ENCODE assay signal across 8 mouse cellular contexts in genomic region chr3:122418564-122419274, GRCm38 (mm10).
DNase-seq lines count a peak whose midpoint lies in the region; ATAC-seq lines count a peak whose summit lies in the region.

No protein-coding gene starts in this region.

- peaks cover 26% of the 10 kb centered on the region for H3K27me3 ChIP-seq in heart, embryonic 10.5 days (ENCODE audit: insufficient read depth, poor library complexity, severe bottlenecking)
- H3K27me3 ChIP-seq in heart, embryonic 12.5 days (replicated peaks) = peaks cover 20% of the 10 kb centered on the region
- 0 out of 2 replicates have a peak, but pooled peaks cover 20% of the 10 kb centered on the region for H3K27me3 ChIP-seq in hindbrain, embryonic 15.5 days
- H3K27me3 ChIP-seq in midbrain, embryonic 12.5 days = peaks cover 21% of the 10 kb centered on the region

- no peak overlapping the region for H3K27ac ChIP-seq in heart, embryonic 10.5 days
- no peak overlapping the region for H3K27ac ChIP-seq in heart, embryonic 12.5 days (ENCODE audit: poor library complexity, severe bottlenecking)
- H3K27ac ChIP-seq in hindbrain, embryonic 15.5 days (replicated peaks) = no peak overlapping the region
- H3K27ac ChIP-seq in midbrain, embryonic 12.5 days (replicated peaks) = no peak overlapping the region

- WGBS in heart, embryonic 10.5 days = 33% methylated on average over 16 of the region's 16 CpGs
- WGBS in heart, embryonic 12.5 days = 40% methylated on average over 16 of the region's 16 CpGs
- WGBS in hindbrain, embryonic 15.5 days = 34% methylated on average over 16 of the region's 16 CpGs
- 34% methylated on average over 16 of the region's 16 CpGs for WGBS in midbrain, embryonic 12.5 days

- H3K4me2 ChIP-seq in heart, embryonic 12.5 days = no peak overlapping the region
- peak overlapping the region; percentile 95 for H3K4me2 ChIP-seq in hindbrain, embryonic 15.5 days
- H3K4me2 ChIP-seq in midbrain, embryonic 12.5 days (replicated peaks) = peak overlapping the region; percentile 82

- H3K4me1 ChIP-seq in heart, embryonic 10.5 days = peaks cover 40% of the 10 kb centered on the region
- peaks cover 28% of the 10 kb centered on the region for H3K4me1 ChIP-seq in heart, embryonic 12.5 days (replicated peaks)
- peaks cover 29% of the 10 kb centered on the region for H3K4me1 ChIP-seq in hindbrain, embryonic 15.5 days (replicated peaks)
- H3K4me1 ChIP-seq in midbrain, embryonic 12.5 days = peaks cover 25% of the 10 kb centered on the region

- DNase-seq in heart, embryonic 10.5 days (ENCODE audit: low spot score) = no peak
- peak; percentile 40 for DNase-seq in MN1 (ENCODE audit: low spot score)
- DNase-seq in B cell, adult 2 months = no peak
- no peak for DNase-seq in spleen, postnatal 14 days (ENCODE audit: low spot score in 2 of 2)
- DNase-seq in cerebellum, adult 9-10 months = no peak

- H3K9me3 ChIP-seq in heart, embryonic 10.5 days = no peaks in the 10 kb centered on the region
- H3K9me3 ChIP-seq in heart, embryonic 12.5 days (replicated peaks) = no peaks in the 10 kb centered on the region
- no peaks in the 10 kb centered on the region for H3K9me3 ChIP-seq in hindbrain, embryonic 15.5 days
- no peaks in the 10 kb centered on the region for H3K9me3 ChIP-seq in midbrain, embryonic 12.5 days

- ATAC-seq in heart, embryonic 12.5 days (ENCODE audit: insufficient number of reproducible peaks, low FRiP score) = no peak
- ATAC-seq in hindbrain, embryonic 15.5 days (ENCODE audit: low FRiP score, low read depth) = no peak
- no peak for ATAC-seq in midbrain, embryonic 12.5 days (ENCODE audit: low FRiP score, low read depth)

- peak overlapping the region; percentile 71 for H3K4me3 ChIP-seq in heart, embryonic 10.5 days
- H3K4me3 ChIP-seq in heart, embryonic 12.5 days = no peak overlapping the region
- peak overlapping the region; percentile 53; the same call in 1 of the 2 replicates for H3K4me3 ChIP-seq in hindbrain, embryonic 15.5 days
- H3K4me3 ChIP-seq in midbrain, embryonic 12.5 days = peak overlapping the region; percentile 9; the same call in 1 of the 2 replicates

- H3K9ac ChIP-seq in heart, embryonic 12.5 days = no peak overlapping the region
- H3K9ac ChIP-seq in hindbrain, embryonic 15.5 days = no peak overlapping the region
- H3K9ac ChIP-seq in midbrain, embryonic 12.5 days (replicated peaks) = no peak overlapping the region

- no peaks in the 10 kb centered on the region for H3K36me3 ChIP-seq in heart, embryonic 10.5 days
- H3K36me3 ChIP-seq in heart, embryonic 12.5 days = no peaks in the 10 kb centered on the region
- no peaks in the 10 kb centered on the region for H3K36me3 ChIP-seq in hindbrain, embryonic 15.5 days
- no peaks in the 10 kb centered on the region for H3K36me3 ChIP-seq in midbrain, embryonic 12.5 days
